Mouse (Mus musculus) frontal cortex, adult 2 months (tissue): ENCODE data around the gene Afdn. TPM values are rescaled to one million over a fixed set of nuclear protein-coding genes. Genes with fewer than 3 reads are reported as not detected.
"Not testable (repeated sequence)": the region's sequence is repeated elsewhere in the genome, so short reads cannot be mapped to it uniquely, and the experiment has no call there.

Experiments
- DNase-seq, 2 experiments: peaks; one replicate each; pipeline ENCODE4 v3.0.0; 2022; ENCODE audit warnings: low spot score in 1 of 2; ENCODE audit errors: extremely low spot score in 1 of 2
- polyA plus RNA-seq: library from polyadenylated mRNA; depleted of rRNA; stranded (reverse); fragments of >200 nt; gene quantifications from 2 replicates; pipeline ENCODE4 v1.2.3, GENCODE M21; 2012

Afdn gene
- polyA plus RNA-seq, 1 experiment: 90.3 TPM

DNA sequence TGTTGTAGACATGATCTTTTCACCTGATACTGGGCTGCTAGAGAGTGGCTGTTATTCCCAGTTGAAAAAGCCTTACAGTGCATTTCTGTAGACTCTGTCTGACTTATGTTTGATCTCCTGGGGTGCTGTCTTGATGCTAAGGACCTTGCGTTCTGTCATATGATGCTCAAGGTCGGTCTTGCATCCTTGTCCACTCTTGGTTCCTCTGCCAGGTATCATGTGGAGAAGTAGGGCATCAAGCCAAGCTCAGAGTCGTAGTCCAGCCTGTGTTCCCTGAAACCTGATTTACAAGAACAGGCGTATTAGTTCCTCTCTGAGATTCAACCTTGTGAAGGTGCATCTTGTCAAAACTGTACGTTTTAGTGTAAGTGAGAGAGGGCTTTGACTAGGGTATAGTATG, 105.0 kb downstream of the Afdn start:
- no peak for DNase-seq

DNA sequence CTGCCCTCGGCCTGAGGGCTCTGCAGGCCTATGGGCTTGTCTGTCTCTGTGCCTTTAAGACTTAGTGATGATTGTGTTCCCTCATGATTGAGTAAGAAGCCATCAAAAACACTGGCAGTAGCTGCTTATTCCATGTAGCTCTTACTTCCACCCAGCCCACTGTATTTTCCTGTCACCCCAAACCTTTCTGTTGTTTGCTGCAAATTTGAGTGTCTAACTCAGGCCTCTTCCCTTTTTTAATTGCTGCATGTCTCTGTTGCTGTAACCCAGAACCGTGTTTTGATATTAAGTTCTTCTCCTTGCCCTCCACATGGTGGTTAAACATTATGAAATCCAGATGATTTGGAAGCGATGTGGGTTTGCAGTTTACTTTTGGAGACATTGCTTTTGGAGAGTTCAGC, 106.6 kb downstream of the Afdn start:
- DNase-seq: no peak

DNA sequence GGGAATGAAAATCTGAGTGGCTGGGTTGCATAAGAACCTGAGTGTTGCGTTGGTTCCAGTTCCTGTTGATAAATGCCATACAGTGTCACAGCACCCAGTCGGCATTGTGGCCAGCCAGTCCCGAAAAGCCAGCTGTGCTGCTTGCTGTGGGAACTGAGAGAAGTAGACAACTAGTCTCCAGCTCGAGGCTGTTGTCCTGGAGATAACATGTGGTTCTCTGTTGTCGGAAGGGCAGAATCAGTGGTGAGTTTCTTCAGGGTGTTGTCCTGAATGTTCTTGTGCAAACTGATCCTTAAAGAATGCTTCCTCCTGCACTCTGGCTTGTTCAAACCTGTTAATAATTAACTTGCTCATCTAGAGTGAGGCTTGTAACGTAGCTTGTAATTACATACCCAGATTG, 107.1 kb downstream of the Afdn start:
- no peak for DNase-seq

DNA sequence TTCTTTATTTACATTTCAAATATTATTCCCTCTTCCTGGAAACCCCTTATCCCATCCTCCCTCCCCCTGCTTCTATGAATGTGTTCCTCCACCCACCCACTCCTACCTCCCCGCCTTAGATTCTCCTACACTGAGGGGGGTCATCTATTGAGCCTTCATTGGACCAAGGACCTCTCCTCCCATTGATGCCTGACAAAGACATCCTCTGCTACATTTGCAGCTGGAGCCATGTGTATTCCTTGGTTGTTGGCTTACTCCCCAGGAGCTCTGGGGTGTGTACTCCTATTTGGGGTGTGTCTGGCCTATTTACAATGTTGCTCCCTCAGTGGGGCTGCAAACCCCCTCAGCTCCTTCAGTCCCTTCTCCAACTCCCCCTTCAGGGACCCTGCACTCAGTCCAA, 109.9 kb downstream of the Afdn start:
- no peak for DNase-seq

DNA sequence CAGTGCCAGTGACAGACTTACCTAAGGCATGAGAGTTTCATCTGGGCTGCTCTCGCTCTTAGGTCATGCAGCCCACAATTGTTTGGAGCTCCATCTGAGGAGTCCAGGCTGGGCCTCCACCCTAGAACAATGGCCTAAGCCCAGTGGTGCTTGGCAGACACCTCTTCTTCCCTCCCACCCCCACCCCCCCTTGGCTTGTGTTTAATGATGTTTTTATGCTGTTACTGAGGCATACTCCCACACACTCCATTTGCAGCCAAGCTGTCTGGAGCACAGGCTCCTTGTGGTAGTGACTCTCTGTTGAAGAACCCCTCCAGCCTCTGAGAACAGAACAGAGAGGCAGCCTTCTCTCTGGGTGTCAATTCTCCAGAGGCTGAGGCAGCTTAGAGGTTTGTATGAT, 113.9 kb downstream of the Afdn start:
- peak; percentile 57 to 66 for DNase-seq

DNA sequence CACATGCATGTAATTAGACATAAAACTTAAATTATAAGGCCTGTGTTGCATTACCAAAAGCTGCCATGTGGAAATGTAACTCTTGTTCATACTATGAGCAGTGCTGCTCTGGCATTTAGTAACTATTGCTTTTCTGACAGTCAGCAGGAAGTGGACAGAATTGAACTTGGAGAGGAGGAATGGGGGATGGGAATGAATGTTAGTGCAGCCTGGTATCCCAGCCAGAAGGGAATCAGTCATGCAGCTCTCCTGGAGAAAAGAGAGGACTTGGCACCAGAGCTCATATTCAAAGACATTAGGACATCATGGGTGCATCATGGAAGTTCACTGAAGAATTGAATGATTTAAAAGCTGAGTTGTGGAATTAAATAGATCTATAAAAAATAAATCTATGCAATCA, 117.1 kb downstream of the Afdn start:
- no peak for DNase-seq

DNA sequence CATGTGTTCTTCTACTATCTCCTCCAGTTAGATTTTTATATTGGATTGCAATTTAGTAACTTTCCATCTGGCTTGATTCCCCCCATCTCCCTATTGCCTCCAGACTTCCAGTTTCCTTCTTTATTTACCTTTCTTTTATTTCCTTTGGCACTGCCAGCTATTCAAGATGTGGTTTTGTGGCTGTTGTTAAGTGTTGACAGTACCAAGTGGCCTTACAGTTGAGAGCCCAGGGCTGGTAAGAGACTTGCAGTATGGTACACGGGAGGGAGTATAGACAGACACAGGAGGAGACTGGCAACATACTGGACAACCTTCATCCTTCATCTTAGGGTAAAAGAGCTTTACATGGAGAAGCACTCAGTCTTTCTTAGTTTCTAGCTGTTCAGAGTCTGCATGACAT, 119.4 kb downstream of the Afdn start:
- DNase-seq: no peak

DNA sequence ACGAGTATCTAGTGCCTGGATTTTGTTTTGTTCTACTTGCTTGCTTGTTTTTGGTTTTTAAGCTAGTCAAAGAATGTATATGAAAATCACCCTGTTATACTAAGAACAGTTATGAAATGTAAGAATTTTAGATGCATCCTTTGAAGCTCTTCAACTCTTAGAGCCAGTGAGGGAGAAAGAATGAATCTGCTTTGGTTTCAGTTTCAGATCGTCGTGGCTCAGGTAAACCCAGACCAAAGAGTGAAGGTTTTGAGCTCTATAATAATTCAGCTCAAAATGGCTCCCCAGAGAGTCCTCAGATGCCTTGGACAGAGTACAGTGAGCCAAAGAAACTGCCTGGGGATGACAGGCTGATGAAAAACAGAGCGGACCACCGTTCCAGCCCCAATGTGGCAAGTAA, 123.2 kb downstream of the Afdn start:
- DNase-seq: no peak

DNA sequence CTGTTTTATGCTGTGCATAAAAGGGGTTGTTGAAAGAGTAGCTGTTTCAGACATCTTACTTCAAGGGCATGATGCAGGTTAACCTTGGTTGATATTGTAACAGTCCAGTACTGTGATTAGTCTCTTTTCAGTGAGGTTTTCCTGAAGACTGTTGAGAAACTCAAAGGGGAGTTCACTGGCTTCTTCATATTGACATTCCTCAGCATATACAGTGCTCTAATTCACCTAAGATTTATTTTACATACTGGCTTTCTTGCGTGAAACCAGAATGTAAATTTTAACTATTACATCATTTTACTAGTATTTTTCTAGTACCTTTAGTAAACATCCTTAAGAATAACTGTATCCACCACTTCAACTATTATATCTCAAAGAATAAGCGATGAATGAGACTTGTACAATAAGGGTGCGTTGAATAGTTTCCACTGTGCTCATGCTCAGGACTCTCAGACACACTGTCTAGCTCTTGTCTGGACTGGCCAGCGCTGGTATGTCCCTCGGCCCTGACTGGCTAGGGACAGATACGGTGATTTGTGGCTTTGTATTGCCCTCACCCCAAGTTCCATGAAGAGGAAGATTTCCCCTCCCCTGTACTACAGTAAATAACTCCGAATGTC, 129.6 kb downstream of the Afdn start:
- DNase-seq: no peak

DNA sequence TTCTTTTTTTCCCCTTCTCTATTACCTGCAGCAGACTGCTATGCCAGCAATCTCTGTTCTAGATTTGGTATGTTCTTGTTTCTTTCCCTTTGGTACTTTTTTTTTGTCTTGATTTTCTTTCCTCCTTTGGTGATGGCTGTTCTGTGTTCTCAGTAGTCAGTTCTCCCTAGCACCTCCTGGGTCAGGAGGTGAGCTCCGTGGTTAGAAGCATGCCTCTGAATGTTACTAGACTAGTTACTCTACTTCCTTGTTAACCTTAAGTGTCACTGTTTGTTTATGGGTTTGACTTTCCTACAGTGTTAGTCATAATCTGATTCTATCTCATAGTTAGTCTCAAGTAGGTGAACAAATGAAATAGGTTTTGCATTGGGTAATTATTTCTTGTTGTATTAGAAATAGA, 130.6 kb downstream of the Afdn start:
- no peak for DNase-seq

DNA sequence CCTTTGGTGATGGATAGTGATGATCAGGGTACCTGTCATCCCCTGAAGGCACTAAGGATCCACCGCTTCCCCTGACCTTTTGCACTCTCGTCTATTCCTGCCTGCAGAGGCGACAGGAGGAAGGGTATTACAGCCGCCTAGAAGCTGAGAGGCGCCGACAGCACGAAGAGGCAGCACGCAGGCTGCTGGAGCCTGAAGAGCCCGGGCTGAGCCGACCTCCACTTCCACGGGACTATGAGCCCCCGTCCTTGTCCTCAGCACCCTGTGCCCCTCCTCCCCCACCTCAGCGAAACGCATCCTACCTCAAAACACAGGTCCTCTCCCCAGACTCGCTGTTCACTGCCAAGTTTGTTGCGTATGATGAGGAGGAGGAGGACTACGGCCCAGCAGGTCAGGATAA, 138.5 kb downstream of the Afdn start:
- DNase-seq: no peak

DNA sequence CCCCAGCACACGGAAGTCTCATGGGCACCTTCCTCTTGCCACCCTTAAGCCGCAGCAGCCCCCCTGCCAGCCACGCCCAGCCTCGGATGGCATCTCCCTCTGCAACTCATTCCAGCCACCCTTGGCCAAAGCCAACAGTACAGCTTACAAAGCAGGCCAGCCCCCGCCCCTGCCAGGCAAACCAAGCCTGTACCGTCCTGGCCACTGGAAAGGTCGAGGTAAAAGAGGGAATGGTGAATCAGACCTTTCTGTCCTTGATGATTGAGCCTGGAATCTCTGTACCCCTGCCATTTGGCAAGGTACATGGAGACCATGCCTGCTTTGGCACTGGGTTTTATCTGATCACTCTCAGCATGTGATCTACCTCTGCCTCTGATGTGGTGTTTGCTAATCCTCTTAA, 138.9 kb downstream of the Afdn start:
- no peak for DNase-seq

DNA sequence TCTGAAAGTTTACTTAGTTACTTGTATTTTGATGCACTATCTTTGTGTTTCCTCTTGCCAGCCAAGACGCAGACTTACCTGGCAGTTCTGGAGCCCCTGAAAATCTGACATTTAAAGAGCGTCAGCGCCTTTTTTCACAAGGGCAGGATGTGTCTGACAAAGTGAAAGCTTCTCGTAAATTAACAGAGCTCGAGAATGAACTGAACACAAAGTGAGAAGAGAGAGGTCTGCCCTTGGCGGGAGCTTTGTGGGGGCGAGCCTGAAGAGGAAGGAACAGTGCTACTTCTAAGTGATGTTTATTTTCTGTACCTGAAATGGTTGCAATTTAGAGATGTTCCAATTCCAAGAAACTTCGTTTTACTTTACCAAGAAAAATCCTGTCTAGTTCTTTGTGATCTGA, 143.5 kb downstream of the Afdn start:
- no peak for DNase-seq

DNA sequence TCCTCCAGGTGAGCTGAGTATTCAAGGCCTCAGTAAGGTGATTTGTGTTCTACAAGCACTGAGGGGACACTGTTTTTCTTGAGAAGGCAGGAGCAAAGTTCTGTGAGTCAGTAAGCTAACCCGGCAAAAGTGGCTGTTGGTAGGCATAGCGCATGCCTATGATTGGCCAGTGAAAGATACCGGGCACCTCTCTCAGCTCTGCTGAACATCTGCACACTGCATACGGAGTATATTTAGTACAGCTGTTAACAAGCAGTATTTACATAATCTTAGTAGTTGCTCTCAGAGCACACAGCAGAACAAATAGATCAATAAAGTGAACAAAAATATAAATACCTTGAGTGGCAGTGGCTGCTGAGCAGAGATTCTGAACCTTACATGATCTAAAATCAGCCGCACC, 146.7 kb downstream of the Afdn start:
- no peak for DNase-seq

DNA sequence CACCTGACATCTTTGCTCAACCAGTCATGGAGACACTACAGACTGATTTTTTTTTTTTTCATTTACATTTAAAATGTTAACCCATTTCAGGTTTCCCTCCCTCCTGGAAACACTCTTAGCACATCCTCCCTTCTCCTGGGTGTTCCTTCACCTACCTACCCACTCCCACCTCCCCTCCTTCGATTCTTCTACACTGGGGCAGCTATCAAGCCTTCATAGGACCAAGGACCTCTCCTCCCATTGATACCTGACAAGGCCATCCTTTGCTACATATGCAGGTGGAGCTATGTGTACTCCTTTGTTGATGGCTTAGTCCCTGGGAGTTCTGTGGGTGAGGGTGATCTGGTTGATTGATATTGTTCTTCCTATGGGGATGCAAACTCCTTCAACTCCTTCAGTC, 147.3 kb downstream of the Afdn start:
- DNase-seq: no peak

DNA sequence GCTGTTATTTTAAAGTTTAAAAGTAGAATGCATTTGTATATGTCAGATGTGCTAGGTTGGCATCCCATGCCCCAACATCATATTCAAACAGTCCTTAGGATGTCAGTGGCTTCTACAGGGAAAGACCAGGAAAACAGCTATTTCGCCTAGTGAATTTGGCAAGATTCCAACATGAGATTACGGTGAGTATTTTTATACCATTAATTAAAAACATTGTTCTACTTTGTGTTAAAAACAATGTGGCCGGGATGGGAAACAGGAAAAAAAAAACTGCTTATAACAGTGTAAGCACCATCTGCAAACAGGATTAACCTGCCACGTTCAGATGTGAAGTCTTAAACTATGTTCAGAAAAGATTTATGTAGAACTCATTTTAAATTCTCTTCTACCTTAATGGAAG, 153.6 kb downstream of the Afdn start:
- DNase-seq: no peak

DNA sequence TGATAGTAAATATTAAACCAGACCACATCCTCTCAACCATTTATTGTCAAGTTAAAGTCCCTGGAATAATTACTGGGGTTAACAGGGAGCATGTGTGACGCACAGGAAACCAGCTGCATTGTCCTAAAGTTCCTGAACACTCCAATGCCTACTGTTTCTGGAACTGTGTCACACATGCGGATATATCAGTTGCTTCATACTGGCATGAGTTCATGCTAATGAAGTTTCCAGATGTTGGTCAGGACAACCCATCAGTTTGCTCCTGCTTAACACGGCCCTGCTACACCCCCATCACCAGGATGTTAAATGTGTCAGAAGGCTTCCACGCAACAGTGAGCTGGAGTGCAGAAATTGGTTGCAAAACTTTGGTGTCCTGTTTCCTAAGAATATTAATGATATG, 154.2 kb downstream of the Afdn start:
- no peak for DNase-seq

DNA sequence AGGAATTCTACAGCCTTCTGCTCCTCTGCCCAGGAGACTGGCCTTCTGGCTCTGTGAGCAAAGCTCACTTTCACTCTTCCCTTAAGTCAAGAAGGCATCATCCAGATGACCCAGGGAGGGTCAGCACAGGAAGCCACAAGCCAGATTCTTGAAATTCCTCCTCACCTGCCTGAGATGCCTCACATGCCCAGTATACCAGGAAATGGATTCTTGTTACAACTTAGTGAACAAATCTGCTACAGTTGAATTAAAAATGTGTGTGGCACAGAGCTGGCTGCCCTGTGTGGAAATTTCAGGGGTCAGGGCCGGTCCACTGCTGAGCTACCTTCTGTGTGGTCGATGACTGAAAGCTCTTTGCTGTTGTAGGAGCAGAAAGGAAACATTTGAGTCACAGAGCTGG, 160.4 kb downstream of the Afdn start:
- DNase-seq: no peak

DNA sequence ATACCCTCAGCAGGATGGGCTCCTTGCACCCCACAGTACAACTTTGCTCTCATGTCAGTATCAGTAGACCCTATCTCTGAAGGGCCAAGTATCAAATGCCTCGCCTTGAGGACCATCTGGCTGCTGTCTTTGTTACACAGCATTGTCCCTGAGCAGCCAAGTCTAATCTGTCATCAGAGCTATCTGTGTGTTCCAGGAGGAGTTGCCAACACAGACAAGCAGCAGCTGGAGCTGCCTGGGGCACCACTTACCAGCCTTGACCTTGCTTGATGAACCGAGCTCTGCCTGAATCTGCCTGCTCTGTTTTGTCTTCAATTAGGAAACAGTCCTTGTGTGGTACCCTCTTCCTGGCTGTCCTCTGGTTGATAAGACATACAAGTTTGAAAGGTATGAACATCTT, 163.1 kb downstream of the Afdn start:
- DNase-seq: no peak

DNA sequence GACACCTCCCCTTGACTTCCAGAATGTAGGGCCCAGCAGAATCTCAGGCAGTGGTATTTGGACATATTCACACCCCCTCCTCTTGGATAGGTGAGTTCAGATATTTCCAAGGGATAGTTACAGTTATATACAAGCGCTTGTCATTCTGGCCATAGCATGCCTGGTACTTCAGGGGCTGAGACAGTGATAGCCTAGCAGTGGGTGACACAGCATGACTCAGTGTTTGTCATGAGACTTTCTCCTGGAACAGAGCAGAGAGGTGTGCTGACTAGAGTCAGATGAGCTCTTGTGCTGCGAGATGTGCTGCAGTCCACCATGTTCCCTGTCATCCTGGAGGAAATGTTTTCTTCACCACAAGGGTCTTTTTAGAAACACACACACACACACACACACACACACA, 164.2 kb downstream of the Afdn start:
- no peak for DNase-seq

DNA sequence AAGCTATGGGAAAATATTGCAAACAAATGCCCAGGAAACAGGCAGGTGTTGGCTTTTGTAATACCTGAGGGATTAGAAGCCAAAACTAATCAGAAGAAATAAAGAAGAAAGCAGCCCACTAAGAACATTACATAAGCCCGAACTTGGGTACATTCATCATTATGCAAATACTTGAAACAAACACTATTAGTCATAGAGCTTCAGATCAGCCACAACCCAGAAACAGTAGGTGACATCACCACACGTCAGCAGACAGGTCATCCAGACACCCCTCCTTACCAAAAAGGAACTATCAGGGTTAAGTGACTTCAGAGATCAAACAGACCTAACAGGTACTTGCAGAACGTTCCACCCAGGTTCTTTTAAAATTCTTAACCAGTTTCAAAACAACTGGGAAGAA, 165.6 kb downstream of the Afdn start:
- peak in 1 of 2 experiments; percentile 29 for DNase-seq

DNA sequence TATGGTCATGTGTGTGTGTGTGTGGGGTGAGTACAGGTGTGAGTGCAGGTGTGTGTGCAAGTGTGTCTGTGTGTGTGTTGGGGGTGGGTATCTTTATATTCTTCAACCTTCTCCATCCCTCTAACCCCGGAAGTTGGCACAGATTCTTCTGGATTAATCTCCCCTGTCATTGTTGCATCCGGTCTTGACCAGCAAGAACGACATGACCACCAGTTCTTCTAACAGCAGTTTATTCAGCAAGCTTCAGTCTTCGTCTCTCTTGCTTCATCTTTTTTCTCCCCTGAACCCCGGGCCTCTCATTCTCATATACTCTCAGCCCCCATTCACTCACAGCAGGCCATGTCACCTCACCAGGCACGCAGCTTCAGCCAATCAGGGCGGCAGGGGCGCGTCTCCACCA, 170.1 kb downstream of the Afdn start:
- no peak for DNase-seq

DNA sequence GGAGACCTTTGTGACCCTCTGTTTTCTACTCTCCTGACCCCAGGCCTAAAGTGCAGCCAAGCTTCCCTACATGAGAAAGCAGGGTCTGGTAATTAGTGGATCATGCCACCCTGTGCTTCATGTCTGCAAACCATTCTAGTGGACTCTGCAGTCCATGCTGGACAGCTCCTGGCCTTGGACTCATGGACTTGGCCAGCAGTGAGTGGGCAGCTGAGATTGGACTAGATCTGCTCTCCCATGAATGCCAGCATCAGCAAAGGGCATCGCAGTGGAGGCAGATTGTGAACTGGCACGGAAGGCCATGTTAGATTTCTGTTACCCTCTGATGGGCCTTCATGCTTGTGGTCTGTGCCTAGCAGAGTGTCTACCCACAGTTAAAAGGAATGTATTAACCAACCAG, 175.0 kb downstream of the Afdn start:
- not testable (repeated sequence) for DNase-seq
